Mouse (Mus musculus): ENCODE data around the gene Aplf. TPM values are rescaled to one million over a fixed set of nuclear protein-coding genes. Genes with fewer than 3 reads are reported as not detected.
A peak's percentile ranks its signal among the peaks of the same experiment; 100 is the strongest.

Aplf gene
- polyA plus RNA-seq, 1 experiment = 3.8 TPM

DNA sequence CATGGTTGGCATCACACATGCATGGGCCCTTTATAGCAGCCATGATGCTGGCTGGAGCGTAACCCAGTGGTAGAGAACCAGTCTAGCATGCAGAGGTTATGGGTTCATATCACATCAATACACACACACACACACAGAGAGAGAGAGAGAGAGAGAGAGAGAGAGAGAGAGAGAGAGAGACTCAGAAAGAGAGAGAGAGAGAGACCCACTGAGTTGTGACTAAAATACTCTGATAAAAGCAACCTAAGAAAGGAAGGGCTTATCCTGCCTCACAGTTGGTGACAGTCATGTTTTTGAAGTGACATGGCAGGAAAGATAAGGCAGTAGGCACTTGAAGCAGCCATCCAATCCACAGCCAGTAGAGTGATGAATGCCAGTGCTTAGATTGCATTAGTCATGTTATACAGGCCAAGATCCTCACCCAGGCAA lies 88.8 kb downstream of the Aplf start:
- TF ChIP-seq POLR2A (IDR thresholded peaks at IDR 0.05; ENCODE audit: control insufficient read depth, low read depth, low read length) (no peak), CTCF (IDR thresholded peaks at IDR 0.05; ENCODE audit: control insufficient read depth, insufficient read depth, insufficient replicate concordance, low read depth, low read length) (no peak)

DNA sequence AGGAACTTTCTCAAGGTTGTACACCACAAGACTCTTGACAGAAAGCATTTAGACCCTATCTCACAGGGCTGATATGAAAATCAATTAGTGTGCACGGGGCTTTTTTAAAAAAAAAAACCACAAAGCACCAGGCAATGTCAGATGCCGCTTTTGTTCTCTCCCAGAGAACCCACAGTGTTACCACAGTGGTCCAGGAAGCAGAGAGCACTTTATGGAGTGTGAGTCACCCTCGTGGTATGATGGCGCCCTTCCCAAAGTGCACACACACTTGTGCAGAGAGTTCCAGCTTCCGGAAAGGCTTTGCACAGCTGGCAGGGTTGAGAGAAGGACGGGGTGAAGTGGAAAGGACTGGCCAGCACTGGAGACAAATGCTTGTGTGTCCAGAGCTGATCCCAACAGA lies 89.5 kb downstream of the Aplf start:
- Histone ChIP-seq H3K4me3 (ENCODE audit: control insufficient read depth, low read depth, low read length) (no peak overlapping the region), H3K27me3 (ENCODE audit: control insufficient read depth, insufficient read depth, low read length) (no peaks in the 10 kb centered on the region), H3K36me3 (ENCODE audit: control insufficient read depth, insufficient read depth, low read length) (no peaks in the 10 kb centered on the region), H3K27ac (ENCODE audit: control insufficient read depth, insufficient read depth, low read depth, low read length) (no peak overlapping the region), H3K4me1 (ENCODE audit: control insufficient read depth, insufficient read depth, low read length) (peaks cover 2% of the 10 kb centered on the region)
- TF ChIP-seq POLR2A (IDR thresholded peaks at IDR 0.05; ENCODE audit: control insufficient read depth, low read depth, low read length) (no peak), CTCF (IDR thresholded peaks at IDR 0.05; ENCODE audit: control insufficient read depth, insufficient read depth, insufficient replicate concordance, low read depth, low read length) (no peak)

More for the DNA sequence above, 88.8 kb downstream of the Aplf start:
- no peak overlapping the region for H3K4me3 ChIP-seq (ENCODE audit: control insufficient read depth, low read depth, low read length)
- H3K27me3 ChIP-seq (ENCODE audit: control insufficient read depth, insufficient read depth, low read length) = no peaks in the 10 kb centered on the region
- H3K36me3 ChIP-seq (ENCODE audit: control insufficient read depth, insufficient read depth, low read length) = no peaks in the 10 kb centered on the region
- no peak overlapping the region for H3K27ac ChIP-seq (ENCODE audit: control insufficient read depth, insufficient read depth, low read depth, low read length)
- H3K4me1 ChIP-seq (ENCODE audit: control insufficient read depth, insufficient read depth, low read length) = peaks cover 2% of the 10 kb centered on the region

DNA sequence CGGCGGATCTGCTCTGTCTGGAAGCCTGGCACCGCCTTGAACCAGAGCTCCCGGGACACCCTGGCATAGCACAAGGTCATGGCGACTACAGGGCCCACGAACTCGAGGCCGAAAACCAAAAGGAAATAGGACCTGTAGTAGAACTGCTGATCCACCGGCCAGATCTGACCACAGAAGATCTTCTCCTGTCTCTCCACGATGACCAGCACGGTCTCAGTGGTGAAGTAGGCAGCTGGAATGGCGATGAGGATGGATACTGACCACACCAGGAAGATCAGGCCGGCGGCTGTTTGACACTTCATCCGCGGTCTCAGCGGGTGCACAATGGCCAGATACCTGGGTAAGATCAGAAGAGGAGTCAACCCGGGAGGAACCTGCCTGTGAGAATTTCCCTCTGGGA lies 90.4 kb downstream of the Aplf start:
- Histone ChIP-seq H3K4me3 (ENCODE audit: control insufficient read depth, low read depth, low read length) (peak overlapping the region; percentile 26), H3K27me3 (ENCODE audit: control insufficient read depth, insufficient read depth, low read length) (no peaks in the 10 kb centered on the region), H3K36me3 (ENCODE audit: control insufficient read depth, insufficient read depth, low read length) (no peaks in the 10 kb centered on the region), H3K27ac (ENCODE audit: control insufficient read depth, insufficient read depth, low read depth, low read length) (no peak overlapping the region), H3K4me1 (ENCODE audit: control insufficient read depth, insufficient read depth, low read length) (peaks cover 2% of the 10 kb centered on the region)
- no peak for TF ChIP-seq POLR2A (IDR thresholded peaks at IDR 0.05; ENCODE audit: control insufficient read depth, low read depth, low read length)
- TF ChIP-seq CTCF (IDR thresholded peaks at IDR 0.05; ENCODE audit: control insufficient read depth, insufficient read depth, insufficient replicate concordance, low read depth, low read length) = no peak

DNA sequence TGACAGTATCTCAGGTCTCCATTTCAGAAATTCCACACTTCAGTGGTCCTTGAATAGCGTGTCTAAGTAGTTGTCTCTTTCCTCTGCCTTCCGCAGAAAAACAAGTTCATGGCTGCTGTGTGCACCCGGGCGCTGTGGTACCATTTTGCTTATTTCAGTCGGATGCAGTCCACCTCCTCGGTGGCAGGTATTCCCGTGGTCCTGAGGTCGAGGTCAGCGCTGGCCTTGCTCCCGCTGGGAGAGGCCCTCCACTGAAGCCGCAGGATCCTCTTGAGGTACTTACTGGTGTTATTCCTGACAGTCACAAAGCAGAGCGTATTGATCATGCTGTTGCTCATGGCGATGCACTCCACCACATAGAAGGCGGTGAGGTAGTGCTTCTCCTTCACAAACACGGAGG lies 90.9 kb downstream of the Aplf start:
- H3K27me3 ChIP-seq (ENCODE audit: control insufficient read depth, insufficient read depth, low read length) = no peaks in the 10 kb centered on the region
- H3K27ac ChIP-seq (ENCODE audit: control insufficient read depth, insufficient read depth, low read depth, low read length) = no peak overlapping the region
- no peak for TF ChIP-seq CTCF (IDR thresholded peaks at IDR 0.05; ENCODE audit: control insufficient read depth, insufficient read depth, insufficient replicate concordance, low read depth, low read length)
- no peak for TF ChIP-seq POLR2A (IDR thresholded peaks at IDR 0.05; ENCODE audit: control insufficient read depth, low read depth, low read length)
- H3K4me1 ChIP-seq (ENCODE audit: control insufficient read depth, insufficient read depth, low read length) = peaks cover 2% of the 10 kb centered on the region
- peak overlapping the region; percentile 1; the same call in 1 of the 2 replicates for H3K4me3 ChIP-seq (ENCODE audit: control insufficient read depth, low read depth, low read length)
- no peaks in the 10 kb centered on the region for H3K36me3 ChIP-seq (ENCODE audit: control insufficient read depth, insufficient read depth, low read length)

Other genes with a start within 250 kb of the Aplf start
- not detected in 2 replicates for gene Bmp10, start 243.2 kb downstream of the Aplf start, polyA plus RNA-seq (2012; rRNA removed)
- gene Arhgap25, start 138.9 kb downstream of the Aplf start, polyA plus RNA-seq (2012; rRNA removed) = 0.08 and 0.14 TPM in 2 replicates
- 0.77 and 0.98 TPM in 2 replicates for gene Prokr1, start 81.5 kb downstream of the Aplf start, polyA plus RNA-seq (2012; rRNA removed)
- gene Efcc1, start 58.7 kb upstream of the Aplf start, polyA plus RNA-seq (2012; rRNA removed) = 0.68 and 0.85 TPM in 2 replicates
- 0.17 TPM in 1 of 2 replicates, not detected in the other for gene Gp9, start 105.9 kb upstream of the Aplf start, polyA plus RNA-seq (2012; rRNA removed)
- 19.5 and 20.0 TPM in 2 replicates for gene Rab43, start 140.0 kb upstream of the Aplf start, polyA plus RNA-seq (2012; rRNA removed)
- 0.52 and 0.95 TPM in 2 replicates for gene Gm45140, start 163.6 kb upstream of the Aplf start, polyA plus RNA-seq (2012; rRNA removed)
- gene Isy1, start 166.6 kb upstream of the Aplf start, polyA plus RNA-seq (2012; rRNA removed) = 6.4 and 6.7 TPM in 2 replicates
- gene Cnbp, start 178.9 kb upstream of the Aplf start, polyA plus RNA-seq (2012; rRNA removed) = 111 and 130 TPM in 2 replicates
- gene Copg1, start 215.6 kb upstream of the Aplf start, polyA plus RNA-seq (2012; rRNA removed) = 19.3 and 21.5 TPM in 2 replicates
- gene Hmces, start 241.7 kb upstream of the Aplf start, polyA plus RNA-seq (2012; rRNA removed) = 14.9 and 15.2 TPM in 2 replicates